Mouse (Mus musculus): ENCODE measurements around the gene AW011738.

AW011738 gene

DNA sequence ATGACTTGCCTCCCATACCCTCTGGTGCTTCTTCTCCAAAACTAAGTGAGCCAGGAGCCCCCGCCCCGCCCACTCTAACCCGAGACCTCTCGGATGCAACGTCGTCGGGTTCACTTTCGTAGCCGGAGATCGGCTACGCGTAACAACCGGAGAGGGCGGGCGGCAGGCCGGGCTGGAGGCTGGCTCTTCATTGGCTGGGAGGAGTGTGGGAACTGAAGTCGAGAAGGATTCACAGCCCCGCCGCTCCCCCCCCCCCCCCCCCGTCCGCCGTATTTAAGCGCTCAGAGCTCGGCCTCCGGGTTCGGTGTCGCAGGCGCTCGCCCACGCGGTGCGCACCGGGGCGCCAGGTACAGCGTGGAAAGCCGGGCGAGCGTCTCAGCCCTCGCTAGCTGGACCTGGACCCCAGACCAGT lies at the start of gene AW011738:
Gene AW011738 (plus strand): TSS at position 304 of the 412 bp plus-strand sequence.
- peak; percentile 76 for DNase-seq

DNA sequence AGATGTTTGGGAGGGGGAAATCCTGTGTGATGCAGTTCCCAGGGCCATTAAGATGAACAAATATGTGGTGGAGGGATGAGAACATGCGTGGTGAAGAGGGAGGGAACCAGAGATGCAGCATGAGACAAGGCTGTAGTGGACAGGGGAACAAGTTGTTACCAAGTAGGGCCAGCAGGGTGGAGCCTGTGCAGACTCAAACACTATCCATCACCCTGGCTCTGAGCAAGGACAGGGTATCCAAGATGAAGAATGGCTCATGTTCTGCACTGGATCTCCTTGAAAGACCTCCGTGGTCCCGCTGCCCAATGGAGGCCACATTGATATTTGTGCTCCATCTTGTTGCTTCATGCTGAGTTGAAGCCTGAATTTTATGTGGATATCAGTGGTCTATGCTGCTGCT lies 48.3 kb upstream of the AW011738 start:
- no peak for DNase-seq

DNA sequence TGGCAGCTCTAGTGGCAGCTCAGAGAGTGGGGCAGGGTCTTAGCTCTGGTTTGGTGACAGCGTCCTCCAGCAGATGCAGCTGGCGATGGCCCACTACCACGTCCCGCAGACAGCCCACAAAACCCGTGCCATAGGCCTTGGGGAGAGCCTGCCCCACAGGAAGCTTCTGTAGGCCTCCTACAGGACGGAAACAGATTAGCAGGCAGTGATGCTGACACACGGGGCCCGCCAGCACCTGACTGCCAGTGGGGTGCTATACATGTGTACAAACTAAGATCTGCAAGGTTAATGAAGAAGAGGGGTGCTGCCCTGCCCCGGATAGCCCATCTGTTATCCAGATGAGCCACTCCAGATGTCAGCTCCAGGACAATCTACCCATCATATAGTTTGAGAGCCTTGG lies 36.6 kb upstream of the AW011738 start:
- DNase-seq, result no peak

DNA sequence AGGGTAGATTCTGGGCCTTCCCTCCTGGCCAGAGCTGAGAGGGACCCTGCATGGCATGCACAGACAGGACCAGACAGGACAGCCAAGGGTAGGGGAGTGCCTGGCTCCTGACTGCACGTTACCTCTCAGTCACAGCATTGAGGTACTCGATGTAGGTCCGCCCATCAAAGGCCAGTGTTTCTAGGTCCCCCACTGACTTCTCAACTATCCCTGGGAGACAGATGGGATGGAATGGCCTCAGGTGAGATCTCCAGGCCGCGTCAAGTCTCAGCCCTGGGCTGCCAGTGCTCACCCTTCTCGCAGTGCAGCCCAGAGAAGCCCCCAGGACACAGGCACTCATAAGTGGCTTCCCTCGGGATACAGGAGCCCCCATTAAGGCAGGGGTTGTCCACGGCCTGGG lies 34.5 kb upstream of the AW011738 start:
- no peak for DNase-seq

DNA sequence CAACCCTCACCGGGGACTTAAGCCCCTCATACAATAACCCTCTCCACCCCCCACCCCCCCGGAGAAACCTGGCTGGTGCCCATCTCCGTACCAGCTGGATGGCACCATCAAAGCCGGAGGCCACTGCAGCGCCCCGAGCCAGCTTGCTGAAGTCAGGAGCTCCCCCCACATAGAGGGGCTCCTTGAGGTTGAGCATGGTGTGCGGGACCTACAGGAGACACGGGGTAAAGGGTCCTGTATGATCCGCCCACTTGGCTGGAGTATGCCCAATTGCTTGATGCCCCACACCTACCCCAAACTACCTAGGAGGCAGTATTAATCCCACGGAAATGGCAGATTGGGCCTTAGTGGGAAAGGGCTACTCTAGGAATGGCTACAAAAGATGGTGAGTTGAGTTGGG lies 34.0 kb upstream of the AW011738 start:
- DNase-seq, result no peak

DNA sequence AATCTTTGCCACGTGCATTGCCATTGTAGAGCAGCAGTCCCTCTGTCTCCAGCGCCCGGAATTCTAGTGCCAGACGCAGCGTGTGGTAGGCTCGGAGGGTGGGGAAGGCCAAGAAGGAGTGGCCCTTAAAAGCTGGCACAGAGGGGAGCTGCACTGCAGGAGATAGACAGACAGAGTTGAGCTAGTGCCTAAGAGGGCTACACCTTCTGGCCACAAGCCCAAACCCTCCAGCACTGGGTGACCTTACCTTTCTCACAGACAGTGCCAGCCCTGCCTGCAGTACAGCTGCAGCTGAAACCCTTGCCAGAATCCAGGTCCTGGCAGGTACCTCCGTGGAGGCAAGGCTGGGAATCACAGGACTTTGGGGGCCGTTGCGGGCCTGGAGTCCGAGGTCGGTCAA lies 31.3 kb upstream of the AW011738 start:
- no peak for DNase-seq

DNA sequence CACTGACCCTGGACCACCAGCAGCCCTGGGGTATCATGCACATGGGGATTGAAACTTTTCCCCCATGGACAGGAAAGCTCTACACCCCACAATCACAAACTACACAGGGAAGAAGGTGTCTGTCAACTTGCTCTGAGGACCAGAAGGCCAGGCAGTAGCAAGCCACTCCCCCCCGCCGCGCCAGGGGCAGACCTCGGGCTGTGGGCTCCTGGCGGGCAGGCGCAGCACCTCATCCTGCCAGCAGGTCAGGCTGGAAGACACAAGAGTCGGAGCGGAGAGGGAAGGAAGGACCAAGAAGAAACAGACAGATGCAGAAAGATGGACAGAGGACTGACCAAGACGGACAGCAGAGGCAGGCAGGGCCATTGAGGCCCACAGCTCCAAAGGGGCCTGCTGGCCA lies 25.5 kb upstream of the AW011738 start:
- DNase-seq, result no peak

DNA sequence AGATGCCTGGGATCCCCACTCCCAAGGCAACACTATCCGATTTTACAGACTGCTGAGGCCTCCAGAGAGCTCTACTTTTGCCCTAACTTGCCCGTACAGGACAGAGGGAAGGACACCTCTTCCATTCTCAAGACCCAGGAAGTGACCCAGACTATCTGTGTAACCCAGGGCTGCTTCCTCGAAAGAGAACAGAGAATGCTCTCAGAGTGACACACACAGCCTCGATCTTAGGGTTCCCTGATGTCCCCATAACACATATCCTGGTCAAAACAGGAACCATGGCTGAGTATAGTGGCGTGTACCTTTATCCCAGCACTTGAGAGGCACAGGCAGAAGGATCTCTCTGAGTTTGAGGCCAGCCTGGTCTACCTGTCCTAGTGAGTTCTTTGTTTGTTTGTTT lies 19.4 kb upstream of the AW011738 start:
- DNase-seq, result no peak

DNA sequence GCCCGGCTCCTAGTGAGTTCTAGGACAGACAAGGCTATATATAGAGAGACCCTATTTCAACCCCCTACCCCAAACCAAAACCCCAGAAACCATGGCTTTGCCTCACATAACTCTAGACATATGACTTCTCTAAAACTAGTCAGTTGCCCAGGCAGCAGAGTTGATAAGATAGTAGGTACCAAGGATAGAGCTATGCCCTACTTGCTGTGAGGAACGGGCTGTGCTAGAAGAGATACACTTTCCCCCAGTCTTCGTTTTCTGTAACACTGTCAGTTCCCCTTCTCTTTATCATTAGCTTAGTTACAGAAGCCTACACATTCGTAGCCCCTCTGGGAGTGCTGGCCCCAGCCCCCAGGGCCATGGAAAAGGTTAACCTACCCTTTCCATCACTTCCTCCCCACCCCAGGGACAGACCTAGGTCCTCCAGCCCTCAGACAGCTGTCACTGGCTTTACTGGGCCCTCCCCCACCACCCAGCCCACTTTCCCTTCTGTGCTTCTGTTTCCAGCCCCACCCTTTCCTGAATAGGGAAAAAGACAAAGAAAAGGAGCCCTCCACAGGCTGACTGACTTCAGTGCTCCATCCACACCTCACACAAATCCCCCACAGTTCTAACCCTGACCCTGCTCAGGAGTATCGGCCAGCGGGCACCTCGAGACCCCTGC lies 18.7 kb upstream of the AW011738 start:
- no peak for DNase-seq

DNA sequence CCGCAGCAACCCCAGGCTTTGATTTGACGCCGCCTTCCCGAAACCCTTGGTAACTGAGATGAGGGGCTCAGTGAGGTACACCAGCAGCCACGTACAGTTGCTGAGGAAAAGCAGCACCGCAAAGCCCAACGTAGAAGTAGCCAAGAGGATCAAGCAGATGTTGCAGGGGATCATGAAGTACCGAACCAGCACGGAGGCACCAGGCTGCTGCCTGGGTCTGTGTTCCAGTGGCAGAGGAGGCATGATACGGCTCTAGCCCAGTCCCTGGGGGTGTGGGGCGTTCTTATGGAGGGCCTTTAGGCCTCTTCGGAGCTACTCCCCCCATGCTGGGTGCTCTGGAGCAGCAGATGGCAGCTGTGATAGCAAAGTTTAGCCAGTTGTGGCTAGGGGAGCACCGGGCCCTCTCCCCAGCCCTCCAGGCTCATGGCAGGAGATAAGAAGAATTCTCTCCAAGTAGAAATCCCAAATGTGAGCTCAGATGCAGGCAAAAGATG lies 17.6 kb upstream of the AW011738 start:
- DNase-seq, result peak in 1 of 2 experiments; percentile 26

DNA sequence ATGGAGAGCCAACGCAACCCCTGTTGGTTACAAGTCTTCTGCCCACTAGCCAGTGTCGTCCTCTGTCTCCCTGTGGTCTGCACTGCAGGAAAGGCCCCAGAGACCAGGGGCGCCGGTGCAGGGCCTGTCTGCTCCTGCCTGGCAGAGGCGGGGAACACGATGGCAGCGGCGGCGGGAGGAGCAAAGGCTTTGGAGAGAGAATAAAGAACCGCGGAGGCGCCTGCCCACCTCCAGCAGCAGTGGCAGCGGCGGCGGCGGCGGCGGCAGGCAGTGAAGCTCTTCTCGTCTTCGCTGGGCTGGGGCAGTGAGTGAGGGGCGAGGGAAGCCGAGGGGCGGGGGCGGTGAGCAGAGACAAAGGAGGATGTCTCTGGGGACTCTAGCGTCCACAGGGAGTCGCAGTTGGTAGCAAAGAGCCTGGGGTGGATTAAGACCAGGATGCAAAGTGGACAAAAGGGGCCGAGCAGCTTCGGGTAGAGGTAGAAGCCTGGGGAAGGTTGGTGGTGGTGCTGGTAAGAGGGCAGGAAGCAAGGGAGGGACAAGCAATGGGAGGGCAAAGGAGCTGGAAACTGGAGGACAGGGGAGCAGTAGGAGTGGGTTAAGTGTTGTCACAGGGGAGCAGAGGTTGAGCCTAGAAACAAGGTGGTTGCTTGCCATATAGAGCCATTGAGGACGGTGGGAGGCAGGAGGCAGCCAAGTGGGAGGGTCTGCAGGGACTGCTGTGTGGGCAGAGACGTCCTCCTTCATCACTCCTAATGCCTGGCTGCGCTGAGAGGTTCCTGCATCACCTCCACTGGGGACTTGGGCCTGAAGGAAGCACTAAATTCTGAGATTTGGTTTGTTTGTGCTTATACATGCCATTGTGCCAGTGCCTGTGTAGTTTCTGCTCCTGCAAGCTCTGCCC lies 16.9 kb upstream of the AW011738 start:
- DNase-seq, result peak; percentile 47 to 53

DNA sequence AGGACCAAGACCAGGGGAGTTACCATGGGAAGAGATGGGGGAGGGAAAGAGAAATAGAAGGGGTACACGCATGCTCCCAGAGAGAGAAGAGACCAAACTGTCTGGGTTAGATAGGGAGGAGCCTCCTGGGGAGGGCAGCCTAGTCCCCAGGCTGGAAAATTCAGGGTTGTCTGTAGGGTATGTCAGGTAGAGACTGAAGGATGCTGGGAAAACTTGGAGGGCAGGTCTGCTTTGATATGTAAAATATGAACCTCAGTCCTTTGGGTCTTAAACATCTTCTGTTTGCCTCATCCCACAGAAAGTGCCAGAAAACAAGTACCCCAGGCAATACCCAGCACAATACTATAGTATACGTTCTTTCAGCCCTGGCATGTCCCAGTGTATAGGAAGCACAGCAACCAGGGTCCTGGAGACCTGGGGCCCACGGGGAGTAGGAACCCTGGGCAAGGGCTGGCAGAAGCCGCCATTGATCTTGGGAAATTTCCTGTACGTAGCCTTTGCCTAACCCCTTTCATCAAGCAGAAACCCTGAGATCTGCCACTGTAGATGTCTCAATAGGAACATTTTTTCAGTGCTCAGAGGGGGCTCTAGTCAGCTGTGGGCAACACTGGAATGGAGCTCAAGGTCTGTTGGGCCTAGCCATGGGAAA lies 14.8 kb upstream of the AW011738 start:
- DNase-seq, result no peak

DNA sequence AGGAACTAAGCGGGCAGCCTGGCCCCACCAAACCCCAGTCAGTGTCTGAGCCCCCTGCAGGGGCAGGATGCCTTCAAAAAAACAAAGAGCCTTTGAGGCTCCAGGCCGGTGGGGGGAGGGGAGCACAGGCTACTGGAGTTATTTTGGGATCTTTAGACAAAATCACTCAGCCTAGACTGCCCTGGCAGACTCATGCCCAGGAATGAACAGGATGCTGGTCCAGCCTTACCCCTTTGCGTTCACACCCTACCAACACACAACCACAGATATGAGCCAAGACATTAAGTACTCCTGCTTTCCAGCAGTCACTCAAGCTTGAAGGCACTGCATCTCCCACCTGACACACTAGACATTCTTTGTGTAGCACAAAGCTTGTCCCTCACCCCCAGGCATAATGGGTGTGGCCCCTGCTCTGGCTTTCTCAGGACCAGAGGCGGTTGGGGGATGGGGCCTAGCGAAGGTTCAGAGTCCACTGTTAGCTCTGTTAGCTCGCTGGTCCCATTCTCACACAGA lies 14.2 kb upstream of the AW011738 start:
- peak; percentile 45 to 77 for DNase-seq

DNA sequence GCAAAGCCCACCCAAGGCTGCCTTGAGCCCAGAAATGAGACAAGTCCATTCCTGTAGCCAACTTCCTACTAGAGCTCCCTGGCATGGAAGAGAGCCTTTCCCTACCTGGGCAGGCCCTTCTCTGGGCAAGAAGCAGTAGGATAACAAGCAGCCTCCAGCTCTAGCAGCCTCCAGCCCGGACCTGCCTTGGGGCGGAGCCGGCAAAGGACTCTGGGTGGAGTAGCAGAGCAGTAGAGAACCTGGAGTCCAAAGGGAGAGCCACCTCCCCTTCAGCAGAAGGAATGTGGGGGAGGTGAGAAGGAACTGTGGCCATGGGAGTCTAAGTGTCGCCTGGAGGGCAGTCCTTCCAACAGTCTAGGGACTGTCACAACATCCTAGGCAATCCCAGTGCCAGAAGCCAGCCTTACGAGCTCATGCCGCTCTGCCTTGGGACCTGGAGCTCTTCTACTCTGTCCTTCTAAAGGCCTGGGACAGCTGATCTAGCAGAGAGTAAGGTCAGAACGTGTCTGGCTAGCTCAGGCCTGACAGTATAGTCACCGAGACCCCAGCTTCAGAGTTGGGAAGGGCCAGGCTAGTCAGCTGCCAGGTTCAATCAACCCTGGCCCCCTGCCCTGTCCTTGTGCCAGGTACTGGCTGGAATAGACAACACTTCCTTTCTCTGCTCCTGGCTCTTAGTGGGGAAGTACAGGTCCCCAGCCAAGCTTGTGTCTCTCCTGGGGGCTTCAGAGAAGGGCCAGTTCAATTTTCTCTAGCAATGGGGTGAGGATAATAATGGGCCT lies 10.5 kb upstream of the AW011738 start:
- DNase-seq, result peak; percentile 84 to 89

DNA sequence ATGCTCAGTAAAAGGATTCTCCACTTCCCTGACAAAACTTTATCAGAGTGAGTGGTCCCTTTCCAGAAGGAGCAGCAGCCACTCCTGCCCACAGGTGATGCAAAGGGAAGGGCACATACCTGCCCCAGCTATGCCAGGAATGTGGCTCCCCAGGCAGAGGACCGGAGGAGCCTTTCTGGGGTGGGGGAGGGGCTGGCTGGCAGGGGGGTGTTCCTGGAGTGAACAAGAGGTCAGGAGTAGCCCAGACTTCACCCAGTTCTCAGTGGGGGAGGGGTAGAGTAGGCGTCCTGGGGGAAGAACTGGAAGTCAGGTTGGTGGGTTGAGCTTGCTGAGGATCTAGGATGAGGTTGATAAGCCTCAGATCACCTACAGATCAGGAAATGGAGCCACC lies 9.9 kb upstream of the AW011738 start:
- peak in 1 of 2 experiments; percentile 23 for DNase-seq

DNA sequence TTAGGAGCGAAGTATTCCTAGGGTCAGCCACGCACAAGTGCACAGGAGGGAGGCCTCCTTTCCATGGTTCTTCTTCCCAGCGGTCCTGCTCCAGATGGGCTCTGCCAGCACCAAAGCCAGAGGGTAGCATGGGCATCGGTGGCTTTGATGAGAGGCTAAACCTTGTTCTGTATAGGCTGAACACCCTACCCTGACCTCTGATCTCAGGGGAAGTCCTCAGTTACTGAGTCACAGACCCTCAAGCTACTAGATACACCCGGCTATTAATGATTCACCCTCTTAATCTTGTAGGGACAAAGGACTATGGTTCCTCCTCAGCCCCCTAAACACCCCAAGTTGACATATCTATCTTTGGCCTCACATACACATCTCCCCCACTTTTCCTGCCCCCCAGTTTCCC lies 9.2 kb upstream of the AW011738 start:
- no peak for DNase-seq

DNA sequence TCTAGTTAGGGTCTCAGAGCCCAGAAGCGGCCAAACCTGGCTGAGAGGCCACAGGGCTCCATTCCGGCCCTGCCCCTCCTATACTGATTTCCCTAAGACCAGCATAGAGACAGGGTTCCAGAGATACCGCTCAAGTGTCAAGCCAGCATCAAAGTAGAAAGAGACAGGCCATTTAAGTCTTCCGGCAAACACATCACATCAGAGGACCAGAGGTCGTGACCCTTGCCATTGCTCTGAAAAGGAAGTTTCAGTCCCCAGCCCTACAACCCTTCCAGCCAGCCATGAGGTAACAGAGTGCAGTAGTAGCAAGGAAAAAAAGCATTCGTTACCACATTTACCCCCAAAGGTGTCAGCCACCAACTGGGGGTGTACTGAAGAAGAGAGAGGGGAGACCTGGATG lies 8.8 kb upstream of the AW011738 start:
- no peak for DNase-seq

DNA sequence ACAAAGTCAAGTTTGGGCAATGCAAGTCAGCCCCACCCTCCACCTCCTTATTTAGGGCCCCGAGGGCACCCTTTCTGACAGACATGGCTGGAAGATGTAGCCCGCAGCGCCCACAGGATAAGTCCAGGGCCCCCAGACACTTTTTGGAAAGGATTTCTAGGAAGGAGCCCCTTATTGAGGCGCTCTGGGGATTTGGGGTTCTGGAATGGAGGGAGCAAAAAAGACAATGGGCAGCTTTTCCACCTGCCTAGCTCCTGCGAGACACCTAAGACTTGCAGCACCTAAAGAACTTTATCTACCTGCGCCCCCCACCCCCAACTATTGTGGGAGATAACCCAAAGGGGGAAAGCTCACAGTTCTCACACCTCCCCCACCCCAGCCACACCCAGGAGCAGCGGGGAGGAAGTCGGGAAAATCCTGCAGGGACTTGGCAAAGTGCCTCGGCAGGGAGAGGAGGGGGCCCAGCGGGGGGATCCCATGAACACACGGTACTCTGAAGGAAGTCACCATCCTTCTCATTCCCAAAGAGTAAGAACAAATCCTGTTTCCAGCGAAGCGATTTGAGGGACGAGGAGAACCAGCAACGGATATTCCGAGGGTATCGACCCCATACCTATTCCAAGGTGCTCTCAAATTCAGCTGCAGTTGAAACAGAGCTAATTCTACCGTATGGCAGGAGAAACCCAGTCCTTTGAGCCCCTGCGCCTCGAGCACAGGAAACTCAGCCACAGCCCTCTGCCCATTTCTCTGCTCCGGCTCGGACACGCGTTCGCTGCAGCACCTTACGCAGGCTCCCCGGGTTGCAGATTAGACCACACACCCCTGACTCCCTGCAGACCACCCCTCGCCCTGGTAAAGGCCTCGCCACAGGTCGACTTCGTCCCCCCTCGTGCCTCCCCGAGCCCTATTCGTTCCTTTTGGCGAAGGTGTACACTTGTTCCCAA lies 6.9 kb upstream of the AW011738 start:
- peak; percentile 56 to 68 for DNase-seq

DNA sequence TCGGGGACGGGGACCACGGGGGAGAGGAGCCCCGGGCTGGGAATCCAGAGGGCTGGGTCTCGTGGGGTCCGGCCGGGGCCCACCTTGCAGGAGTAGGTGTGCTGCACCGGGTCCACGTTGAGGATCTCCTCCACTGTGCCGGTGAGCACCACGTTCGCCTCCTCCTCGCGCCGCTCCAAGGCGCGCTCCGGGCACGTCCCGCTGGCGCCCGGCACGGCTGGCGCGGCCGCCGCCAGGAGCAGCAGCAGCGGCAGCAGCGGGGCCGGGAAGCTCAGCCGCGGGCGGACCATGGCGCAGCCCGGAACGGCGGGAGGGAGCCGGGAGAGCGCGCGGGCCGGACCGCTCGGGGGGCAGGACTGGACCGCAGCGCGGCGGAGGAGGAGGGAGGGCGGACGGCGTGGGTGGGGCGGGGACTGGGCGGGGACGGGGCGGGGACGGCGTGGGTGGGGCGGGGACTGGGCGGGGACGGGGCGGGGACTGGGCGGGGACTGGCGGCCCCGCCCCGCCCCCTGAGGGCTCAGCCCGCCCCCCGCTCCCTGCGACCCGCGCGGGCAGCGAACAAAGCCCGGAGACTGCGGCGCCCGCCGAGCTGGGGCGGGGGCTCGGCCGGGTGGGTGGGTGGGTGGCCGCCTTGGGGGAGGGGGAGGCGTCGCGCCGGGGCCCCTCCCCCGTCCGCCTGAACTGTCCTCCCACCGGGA lies 5.8 kb upstream of the AW011738 start, which contains the start of gene Agrn:
Gene Agrn (minus strand): TSS at position 358 of the 698 bp plus-strand sequence.
- DNase-seq, result peak; percentile 78

DNA sequence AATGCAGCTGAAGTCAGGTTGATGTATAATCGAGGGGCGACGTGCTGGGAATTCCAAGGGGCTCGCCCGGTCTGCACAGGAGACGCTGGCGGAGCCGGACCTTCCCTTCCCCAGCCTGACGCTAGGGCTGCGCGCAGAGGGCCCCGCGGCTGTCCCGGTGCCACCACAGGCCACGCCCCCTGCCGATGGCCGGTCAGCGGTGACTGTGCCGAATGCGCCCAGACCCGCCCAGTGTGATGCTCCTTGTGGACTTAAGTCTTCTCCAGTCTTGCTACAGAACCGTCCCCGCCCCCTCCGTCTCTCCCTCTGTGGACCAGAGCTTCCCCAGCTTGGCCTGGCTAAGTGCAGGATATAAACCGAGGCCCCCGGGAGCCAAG lies 5.3 kb upstream of the AW011738 start:
- DNase-seq, result peak; percentile 87 to 92
